Mouse (Mus musculus): ENCODE data around the gene Dgki. TPM values are rescaled to one million over a fixed set of nuclear protein-coding genes. Genes with fewer than 3 reads are reported as not detected.

Gene Dgki
- total RNA-seq, 2 experiments from 2014 or later = 90.5 to 91.1 TPM

DNA sequence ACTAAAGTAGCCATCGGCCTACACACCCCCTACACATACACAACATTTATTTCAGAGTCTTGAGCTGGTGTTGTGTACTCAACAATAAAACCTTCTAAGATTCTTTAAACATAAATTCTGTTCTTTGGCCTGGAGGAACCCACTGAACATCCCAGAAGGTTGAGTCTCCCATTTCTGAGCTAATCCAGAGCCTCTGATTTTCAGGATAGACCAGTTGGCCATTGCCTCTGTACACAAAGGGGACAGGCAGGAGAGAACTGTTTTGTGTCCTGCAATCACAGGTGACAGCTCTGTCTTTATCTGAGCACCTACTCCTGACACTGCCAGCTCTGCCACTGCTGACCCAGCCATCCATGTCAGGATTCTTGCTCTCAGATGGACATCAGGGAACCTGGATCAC lies 8.8 kb downstream of the Dgki start:
- intact Hi-C loops (cut with DNase I) = no loop called here
- DNase-seq (ENCODE audit: extremely low spot score in 1 of 2, low spot score in 2 of 2) = no peak
- Histone ChIP-seq H3K27ac (no peak overlapping the region), H3K4me3 (no peak overlapping the region)
- no peak for TF ChIP-seq CTCF (IDR thresholded peaks at IDR 0.05)

DNA sequence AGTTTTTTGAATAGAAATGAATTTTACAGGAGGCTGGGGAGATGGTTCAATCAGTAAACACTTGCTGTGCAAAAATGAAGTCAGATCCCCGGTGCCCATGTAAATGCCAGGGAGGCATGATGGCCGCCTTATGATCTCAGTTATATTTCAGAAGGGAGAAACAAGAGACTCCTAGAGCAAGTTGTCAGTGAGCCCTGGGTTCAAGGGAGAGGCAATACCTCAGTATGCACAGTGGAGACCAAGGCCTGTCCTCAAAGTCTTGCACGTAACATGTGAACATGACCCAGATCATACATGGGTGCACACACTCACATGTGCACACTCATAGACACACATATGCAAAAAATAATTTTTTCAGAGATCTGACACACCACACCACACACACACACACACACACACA lies 9.3 kb downstream of the Dgki start:
- no peak overlapping the region for H3K27ac ChIP-seq
- TF ChIP-seq CTCF (IDR thresholded peaks at IDR 0.05) = no peak
- intact Hi-C loops (cut with DNase I) = no loop called here
- no peak for DNase-seq (ENCODE audit: extremely low spot score in 1 of 2, low spot score in 2 of 2)
- no peak overlapping the region for H3K4me3 ChIP-seq

DNA sequence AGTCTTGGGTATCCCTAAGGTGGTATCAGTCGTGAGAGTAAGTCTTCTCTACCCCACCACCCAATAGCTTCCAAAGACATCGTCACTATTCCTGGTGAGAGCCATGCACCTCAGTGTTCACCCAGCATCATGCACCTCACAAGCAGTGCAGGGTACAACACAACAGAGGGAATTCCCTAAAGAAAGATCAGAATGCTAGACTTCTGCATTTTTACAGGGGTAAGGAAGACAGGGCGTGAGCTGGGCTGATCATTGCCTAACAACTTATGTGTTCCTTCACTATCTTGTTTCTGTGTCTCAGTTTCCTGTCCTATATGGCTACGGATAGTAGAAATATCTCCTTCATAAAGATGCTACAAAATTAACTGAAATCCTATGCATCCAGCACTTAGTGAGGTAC lies 13.8 kb downstream of the Dgki start:
- intact Hi-C loops (cut with DNase I) = no loop called here
- Histone ChIP-seq H3K27ac (no peak overlapping the region), H3K4me3 (no peak overlapping the region)
- no peak for DNase-seq (ENCODE audit: extremely low spot score in 1 of 2, low spot score in 2 of 2)
- no peak for TF ChIP-seq CTCF (IDR thresholded peaks at IDR 0.05)

DNA sequence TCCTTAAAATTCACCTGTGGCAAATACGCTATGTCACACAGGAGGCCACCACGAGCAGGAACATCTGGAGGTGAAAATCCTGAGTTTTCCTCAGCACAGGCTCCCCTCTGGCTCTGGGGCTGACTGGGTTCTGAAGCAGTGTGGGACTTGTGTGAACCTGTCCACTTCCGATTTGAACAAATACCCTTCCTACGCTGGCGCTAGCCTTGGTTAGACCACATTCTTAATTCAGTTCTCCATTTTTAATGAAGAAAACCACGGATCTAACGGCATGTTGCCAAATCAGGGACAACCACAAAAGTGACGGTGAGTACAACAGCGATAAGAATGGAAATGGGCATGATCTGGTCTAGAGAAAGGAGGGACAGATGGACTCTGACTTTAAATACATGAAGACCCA lies 15.1 kb downstream of the Dgki start:
- DNase-seq (ENCODE audit: extremely low spot score in 1 of 2, low spot score in 2 of 2) = no peak
- no peak overlapping the region for H3K4me3 ChIP-seq
- H3K27ac ChIP-seq = no peak overlapping the region
- intact Hi-C loops (cut with DNase I) = no loop called here
- no peak for TF ChIP-seq CTCF (IDR thresholded peaks at IDR 0.05)

DNA sequence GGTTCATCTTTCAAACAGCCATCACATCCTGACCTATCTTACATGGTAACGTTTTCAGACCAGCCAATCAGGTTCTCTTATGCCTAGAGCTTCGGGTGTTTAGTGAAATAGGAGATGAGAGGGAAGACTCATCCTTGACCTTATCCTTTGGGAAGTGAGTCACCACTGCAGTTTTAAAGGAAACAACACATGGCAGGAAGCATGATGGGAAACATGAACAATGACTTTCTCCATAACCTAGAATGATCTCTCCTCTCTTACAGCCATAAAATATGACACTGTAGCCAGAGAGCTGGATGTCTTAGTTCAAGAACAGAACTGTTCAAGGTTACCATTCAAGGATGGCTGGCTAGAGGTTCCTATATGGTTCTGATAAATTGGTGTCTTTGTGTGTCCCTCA lies 16.6 kb downstream of the Dgki start:
- intact Hi-C loops (cut with DNase I) = no loop called here
- no peak for DNase-seq (ENCODE audit: extremely low spot score in 1 of 2, low spot score in 2 of 2)
- no peak for TF ChIP-seq CTCF (IDR thresholded peaks at IDR 0.05)

DNA sequence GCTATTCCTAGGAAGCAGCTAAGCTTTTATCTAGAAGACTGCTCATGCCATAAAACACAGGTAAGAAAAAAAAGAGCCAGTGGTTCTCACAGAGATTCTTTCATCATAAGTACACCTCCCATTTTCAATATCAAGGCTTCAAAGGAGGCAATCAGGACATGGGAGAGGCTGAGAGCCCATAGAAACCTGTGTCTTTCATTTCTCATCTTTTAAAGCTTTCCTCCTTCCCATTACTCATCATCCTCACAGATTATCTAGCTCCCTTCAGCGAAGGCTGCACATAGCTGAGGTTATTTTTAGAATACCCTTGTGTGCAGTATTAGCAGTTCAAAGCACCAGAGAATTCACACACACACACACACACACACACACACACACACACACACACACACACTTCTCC lies 17.3 kb downstream of the Dgki start:
- no peak for TF ChIP-seq CTCF (IDR thresholded peaks at IDR 0.05)
- DNase-seq (ENCODE audit: extremely low spot score in 1 of 2, low spot score in 2 of 2) = no peak
- Histone ChIP-seq H3K27ac (no peak overlapping the region), H3K4me3 (no peak overlapping the region)
- intact Hi-C loops (cut with DNase I) = no loop called here

More for the DNA sequence above, 16.6 kb downstream of the Dgki start:
- Histone ChIP-seq H3K27ac (no peak overlapping the region), H3K4me3 (no peak overlapping the region)

DNA sequence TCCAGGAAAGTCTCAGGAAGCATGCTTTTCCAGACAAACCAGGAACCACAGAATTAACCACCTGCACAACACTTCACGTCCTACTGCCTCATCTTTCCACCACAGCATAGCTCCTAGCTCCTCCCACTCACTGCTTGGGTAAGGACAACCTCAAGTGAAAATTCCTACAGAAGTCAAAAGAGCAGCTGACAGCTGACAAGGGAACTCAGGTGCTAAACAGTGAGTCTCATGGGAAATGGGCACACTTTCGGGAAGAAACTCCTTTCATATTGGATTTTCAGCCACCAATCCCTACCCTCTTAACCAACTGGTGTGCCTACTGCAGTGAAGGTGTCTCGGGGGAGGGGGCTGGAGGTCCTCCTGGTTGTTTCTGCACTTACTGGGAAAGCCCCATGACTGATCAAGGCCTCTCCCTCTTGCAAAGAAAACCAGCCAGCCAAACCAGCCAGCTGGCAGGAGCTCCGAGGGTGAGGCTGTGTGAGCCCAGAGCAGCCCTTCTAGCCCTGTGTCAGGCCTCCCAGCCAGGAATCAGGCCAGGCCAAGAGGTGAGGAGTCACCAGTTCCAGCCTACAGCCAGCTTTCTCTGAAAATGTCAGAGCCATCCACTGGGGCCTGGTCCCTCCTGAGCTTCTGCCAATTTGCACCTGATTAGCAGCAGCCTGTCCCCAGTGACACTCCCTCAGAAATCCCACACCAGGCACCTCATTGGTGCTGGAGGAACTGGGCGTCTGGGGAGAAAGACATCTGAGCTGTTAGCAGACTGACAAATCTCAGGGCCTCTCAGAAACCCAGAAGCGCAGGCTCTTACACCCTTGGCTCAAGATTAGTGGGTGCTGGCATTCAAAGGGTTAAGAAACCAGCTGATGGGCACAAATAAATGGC lies 22.9 kb downstream of the Dgki start:
- Histone ChIP-seq H3K27ac (no peak overlapping the region), H3K4me3 (no peak overlapping the region)
- no peak for TF ChIP-seq CTCF (IDR thresholded peaks at IDR 0.05)
- no peak for DNase-seq (ENCODE audit: extremely low spot score in 1 of 2, low spot score in 2 of 2)
- intact Hi-C loops (cut with DNase I) = no loop called here

DNA sequence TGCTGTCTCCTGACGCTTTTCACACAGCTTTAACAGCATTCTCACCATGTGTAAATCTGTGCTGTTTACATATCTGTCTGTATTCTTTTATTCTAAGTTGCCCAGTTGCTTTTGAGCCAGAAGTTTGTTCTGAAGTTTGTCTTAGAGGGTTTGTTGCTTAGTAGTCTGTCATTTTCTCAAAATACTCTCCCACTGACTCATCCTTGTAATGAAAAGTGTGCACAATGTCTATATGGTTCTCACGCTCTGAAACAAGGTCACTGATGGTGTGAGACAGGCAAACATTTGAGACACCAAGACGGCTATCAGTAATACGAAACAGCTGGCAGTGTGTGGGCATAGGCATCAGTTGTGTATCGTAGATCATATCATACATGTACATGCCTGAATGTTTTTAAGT lies 23.8 kb downstream of the Dgki start:
- Histone ChIP-seq H3K27ac (no peak overlapping the region), H3K4me3 (no peak overlapping the region)
- intact Hi-C loops (cut with DNase I) = no loop called here
- no peak for TF ChIP-seq CTCF (IDR thresholded peaks at IDR 0.05)
- no peak for DNase-seq (ENCODE audit: extremely low spot score in 1 of 2, low spot score in 2 of 2)

DNA sequence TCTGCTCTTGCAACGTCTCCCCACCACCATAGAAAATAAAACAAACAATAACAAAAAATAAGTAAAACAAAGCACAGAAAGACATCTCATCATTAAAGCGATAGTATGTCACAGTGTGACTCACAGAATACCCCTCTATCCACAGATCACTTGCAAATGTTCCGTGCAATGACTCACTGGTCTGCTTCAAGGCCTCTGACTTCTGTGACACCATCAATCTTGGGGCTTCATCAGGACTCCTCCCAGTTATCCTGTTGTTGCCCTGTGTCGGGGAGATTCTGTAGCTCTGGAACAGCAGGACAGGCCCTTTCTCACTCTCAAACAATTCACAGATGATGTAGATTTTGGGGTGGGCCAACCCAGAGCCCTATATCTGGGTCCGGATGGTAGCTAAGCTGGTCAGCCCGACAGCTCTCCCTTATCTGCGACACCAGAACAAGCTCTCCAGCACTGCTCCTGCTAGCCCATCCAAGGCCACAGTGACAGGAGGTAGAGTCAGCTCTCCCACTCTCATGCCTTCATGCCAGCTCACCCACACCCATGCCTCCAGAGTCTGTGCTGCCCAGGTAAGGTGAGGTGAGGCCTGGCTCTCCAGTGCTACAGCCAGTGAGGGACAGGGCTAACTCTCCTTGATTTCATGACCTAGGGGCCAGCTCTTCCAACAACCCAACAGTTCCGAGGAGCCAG lies 28.9 kb downstream of the Dgki start:
- H3K27ac ChIP-seq = no peak overlapping the region
- intact Hi-C loops (cut with DNase I) = no loop called here
- no peak for TF ChIP-seq CTCF (IDR thresholded peaks at IDR 0.05)
- H3K4me3 ChIP-seq = no peak overlapping the region
- no peak for DNase-seq (ENCODE audit: extremely low spot score in 1 of 2, low spot score in 2 of 2)

DNA sequence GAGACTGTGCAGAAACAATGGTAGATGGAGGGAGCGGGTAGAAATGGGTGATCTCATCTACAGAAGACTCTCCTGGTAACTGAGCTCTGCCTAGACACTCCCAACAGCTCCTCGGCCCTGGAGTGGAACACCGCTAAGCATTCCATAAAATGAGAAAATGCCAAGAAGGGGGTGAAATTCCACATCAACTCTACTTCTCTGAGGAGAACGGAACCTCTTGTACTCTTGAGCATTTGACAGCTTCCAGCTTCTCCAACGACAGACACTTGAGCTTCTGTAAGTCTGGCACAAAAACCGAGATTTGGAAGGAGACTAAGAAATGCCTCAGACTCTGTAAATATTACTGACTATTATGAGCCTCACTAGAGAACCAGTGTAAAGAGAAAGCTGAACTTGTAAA lies 31.4 kb downstream of the Dgki start:
- TF ChIP-seq CTCF (IDR thresholded peaks at IDR 0.05) = no peak
- intact Hi-C loops (cut with DNase I) = no loop called here
- no peak overlapping the region for H3K27ac ChIP-seq
- H3K4me3 ChIP-seq = no peak overlapping the region
- DNase-seq (ENCODE audit: extremely low spot score in 1 of 2, low spot score in 2 of 2) = no peak

DNA sequence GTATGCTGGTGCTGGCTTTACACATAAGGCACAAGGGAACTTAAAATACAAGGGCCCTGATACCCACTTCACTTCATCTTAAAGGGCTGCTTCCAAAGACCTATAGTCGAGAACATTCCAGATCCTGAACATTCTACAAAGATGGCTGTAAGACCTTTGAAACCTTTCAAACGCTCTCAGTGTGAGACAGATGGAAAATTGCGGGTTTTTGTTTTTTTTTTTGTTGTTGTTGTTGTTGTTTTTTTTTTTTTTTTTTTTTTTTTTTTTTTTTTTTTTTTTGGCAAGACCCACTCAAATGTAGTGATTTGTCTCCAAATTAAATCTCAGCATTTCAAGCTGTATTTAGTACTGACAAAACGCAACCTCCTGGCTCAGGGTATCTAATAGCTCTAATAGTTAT lies 32.0 kb downstream of the Dgki start:
- TF ChIP-seq CTCF (IDR thresholded peaks at IDR 0.05) = no peak
- H3K27ac ChIP-seq = no peak overlapping the region
- intact Hi-C loops (cut with DNase I) = no loop called here
- no peak for DNase-seq (ENCODE audit: extremely low spot score in 1 of 2, low spot score in 2 of 2)
- H3K4me3 ChIP-seq = no peak overlapping the region

DNA sequence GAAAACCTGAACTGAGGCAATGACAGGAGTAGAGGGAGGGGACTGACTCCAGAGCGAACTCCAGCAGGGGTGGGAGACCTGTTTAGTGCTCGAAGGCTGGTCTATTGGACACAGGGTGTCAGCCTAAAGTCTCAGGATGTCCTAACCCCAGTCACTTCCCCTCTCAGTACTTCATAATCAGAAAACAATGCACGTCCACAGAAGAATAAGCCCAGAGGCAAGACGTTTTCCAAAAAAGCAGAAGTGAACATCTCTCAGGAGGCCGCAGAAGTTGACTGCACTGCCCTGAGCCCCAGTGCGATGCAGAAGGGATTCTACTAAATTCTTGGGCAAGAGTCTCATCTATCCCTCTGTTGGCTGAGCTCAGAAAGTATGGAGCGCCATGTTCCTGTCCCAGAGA lies 37.5 kb downstream of the Dgki start:
- Histone ChIP-seq H3K4me3 (no peak overlapping the region), H3K27ac (no peak overlapping the region)
- TF ChIP-seq CTCF (IDR thresholded peaks at IDR 0.05) = no peak
- DNase-seq (ENCODE audit: extremely low spot score in 1 of 2, low spot score in 2 of 2) = no peak
- intact Hi-C loops (cut with DNase I) = no loop called here

All from left cerebral cortex, adult 2 months (tissue).